Mouse (Mus musculus) liver, embryonic 16.5 days (tissue): ENCODE measurements around the gene Cfap74. TPM values are rescaled to one million over a fixed set of nuclear protein-coding genes. Genes with fewer than 3 reads are reported as not detected.
"Not testable (repeated sequence)": the region's sequence is repeated elsewhere in the genome, so short reads cannot be mapped to it uniquely, and the experiment has no call there.

Experiments used
- ATAC-seq: fragments of 200-750 bp; cut with Nextera tagmentation; 2 replicates; pipeline ENCODE4 v1.8.0; 2017; ENCODE audit warnings: low read depth, mild to moderate bottlenecking, moderate number of reproducible peaks, moderate library complexity
- H3K27ac ChIP-seq: fragments of 300-500 bp; sonication (generic); 2 replicates; pipeline ENCODE4 v1.5.1; 2014; ENCODE audit warnings: mild to moderate bottlenecking, low read length
- H3K27me3 ChIP-seq: fragments of 300-500 bp; sonication (generic); 2 replicates; pipeline ENCODE4 v1.6.1; 2014; ENCODE audit warnings: low read depth, low read length, mixed read lengths; ENCODE audit not compliant: control insufficient read depth, insufficient read depth
- H3K36me3 ChIP-seq: fragments of 300-500 bp; sonication (generic); 2 replicates; pipeline ENCODE4 v1.6.1; 2014; ENCODE audit warnings: mild to moderate bottlenecking; ENCODE audit not compliant: control insufficient read depth, insufficient read depth
- H3K4me1 ChIP-seq: fragments of 300-500 bp; sonication (generic); 2 replicates; pipeline ENCODE4 v1.6.1; 2014; ENCODE audit warnings: low read depth, low read length, mixed read lengths; ENCODE audit not compliant: control insufficient read depth
- H3K4me2 ChIP-seq: fragments of 300-500 bp; sonication (generic); 2 replicates; pipeline ENCODE4 v1.6.1; 2014; ENCODE audit warnings: low read depth, low read length, mixed read lengths
- H3K4me3 ChIP-seq: fragments of 300-500 bp; sonication (generic); 2 replicates; pipeline ENCODE4 v1.5.1; 2014; ENCODE audit warnings: low read depth, mild to moderate bottlenecking, low read length
- H3K9ac ChIP-seq: fragments of 300-500 bp; sonication (generic); 2 replicates; pipeline ENCODE4 v1.6.1; 2014; ENCODE audit warnings: low read depth, low read length
- H3K9me3 ChIP-seq: fragments of 300-500 bp; sonication (generic); replicated peaks from 2 replicates; pipeline ENCODE4 v1.6.1; 2016; ENCODE audit warnings: low read length; ENCODE audit not compliant: control insufficient read depth
- WGBS: fragments of 180-500 bp; shearing (Covaris S2); extraction: QIAGEN DNeasy Blood & Tissue Kit; methylation state at CpG from one replicate; pipeline ENCODE4 v1.1.7; 2014; ENCODE audit not compliant: insufficient replicate concordance; 5-methylcytosine and 5-hydroxymethylcytosine counted together
- polyA plus RNA-seq: library from polyadenylated mRNA; unstranded; fragments of >200 nt; fragmentation: Nextera tagmentation; extraction: Ambion mirVana; gene quantifications from 2 replicates; pipeline ENCODE4 v1.2.1, GENCODE M21; 2015

Gene Cfap74
- polyA plus RNA-seq, 1 experiment from 2014 or later, result 0.12 TPM

GRCm38 (mm10) chr4:155421412-155422370 is 12.7 kb downstream of the Cfap74 start:
- H3K36me3 ChIP-seq, H3K9ac ChIP-seq, H3K27me3 ChIP-seq, ATAC-seq, H3K4me3 ChIP-seq, H3K27ac ChIP-seq, H3K4me2 ChIP-seq, H3K9me3 ChIP-seq, H3K4me1 ChIP-seq: not testable (repeated sequence)
- 71% methylated on average over 21 of the region's 30 CpGs for WGBS

- no peaks in the 10 kb centered on the region for H3K9me3 ChIP-seq
- H3K27ac ChIP-seq, result no peak overlapping the region
- H3K27me3 ChIP-seq, result no peaks in the 10 kb centered on the region
- no peak overlapping the region for H3K4me2 ChIP-seq
- no peaks in the 10 kb centered on the region for H3K36me3 ChIP-seq
- H3K4me3 ChIP-seq, result no peak overlapping the region
- WGBS, result 51% methylated on average over 5 of the region's 5 CpGs
- no peaks in the 10 kb centered on the region for H3K4me1 ChIP-seq
- H3K9ac ChIP-seq, result no peak overlapping the region
- no peak for ATAC-seq
Measured at GRCm38 (mm10) chr4:155423988-155424387, 15.0 kb downstream of the Cfap74 start.

- Histone ChIP-seq H3K4me3 (no peak overlapping the region), H3K27ac (no peak overlapping the region), H3K9ac (no peak overlapping the region), H3K36me3 (no peaks in the 10 kb centered on the region), H3K4me1 (no peaks in the 10 kb centered on the region), H3K4me2 (no peak overlapping the region), H3K27me3 (no peaks in the 10 kb centered on the region), H3K9me3 (no peaks in the 10 kb centered on the region)
- 47% methylated on average over 6 of the region's 6 CpGs for WGBS
- ATAC-seq, result no peak
Measured at GRCm38 (mm10) chr4:155426272-155426671, 17.3 kb downstream of the Cfap74 start.

GRCm38 (mm10) chr4:155428442-155428841 is 19.5 kb downstream of the Cfap74 start:
- no peak overlapping the region for H3K9ac ChIP-seq
- H3K4me3 ChIP-seq, result no peak overlapping the region
- H3K4me2 ChIP-seq, result no peak overlapping the region
- H3K4me1 ChIP-seq, result no peaks in the 10 kb centered on the region
- no peak for ATAC-seq
- H3K27me3 ChIP-seq, result no peaks in the 10 kb centered on the region
- H3K9me3 ChIP-seq, result no peaks in the 10 kb centered on the region
- H3K36me3 ChIP-seq, result no peaks in the 10 kb centered on the region
- H3K27ac ChIP-seq, result no peak overlapping the region

- no peak for ATAC-seq
- no peaks in the 10 kb centered on the region for H3K9me3 ChIP-seq
- WGBS, result 69% methylated on average over 3 of the region's 3 CpGs
- no peak overlapping the region for H3K4me2 ChIP-seq
- no peaks in the 10 kb centered on the region for H3K4me1 ChIP-seq
- no peak overlapping the region for H3K27ac ChIP-seq
- H3K9ac ChIP-seq, result no peak overlapping the region
- no peak overlapping the region for H3K4me3 ChIP-seq
- H3K27me3 ChIP-seq, result no peaks in the 10 kb centered on the region
- H3K36me3 ChIP-seq, result no peaks in the 10 kb centered on the region
Measured at GRCm38 (mm10) chr4:155429202-155429601, 20.2 kb downstream of the Cfap74 start.

- Histone ChIP-seq H3K9me3 (no peaks in the 10 kb centered on the region), H3K4me1 (no peaks in the 10 kb centered on the region), H3K9ac (no peak overlapping the region), H3K27ac (no peak overlapping the region), H3K36me3 (no peaks in the 10 kb centered on the region), H3K4me2 (no peak overlapping the region), H3K4me3 (no peak overlapping the region), H3K27me3 (no peaks in the 10 kb centered on the region)
- WGBS, result 65% methylated on average over 6 of the region's 6 CpGs
- ATAC-seq, result no peak
Measured at GRCm38 (mm10) chr4:155432358-155432757, 23.4 kb downstream of the Cfap74 start.

- Histone ChIP-seq H3K4me1 (no peaks in the 10 kb centered on the region), H3K9ac (no peak overlapping the region), H3K36me3 (no peaks in the 10 kb centered on the region), H3K9me3 (no peaks in the 10 kb centered on the region), H3K27me3 (no peaks in the 10 kb centered on the region), H3K4me2 (no peak overlapping the region), H3K4me3 (no peak overlapping the region), H3K27ac (no peak overlapping the region)
- WGBS, result 58% methylated on average over 5 of the region's 5 CpGs
- ATAC-seq, result no peak
Measured at GRCm38 (mm10) chr4:155433993-155434392, 25.0 kb downstream of the Cfap74 start.

- Histone ChIP-seq H3K4me2 (no peak overlapping the region), H3K36me3 (no peaks in the 10 kb centered on the region), H3K4me1 (no peaks in the 10 kb centered on the region), H3K9ac (no peak overlapping the region), H3K27me3 (no peaks in the 10 kb centered on the region), H3K9me3 (no peaks in the 10 kb centered on the region), H3K4me3 (no peak overlapping the region), H3K27ac (no peak overlapping the region)
- 59% methylated on average over 3 of the region's 3 CpGs for whole genome bisulfite sequencing
- ATAC-seq, result no peak
Measured at GRCm38 (mm10) chr4:155442808-155443207, 33.8 kb downstream of the Cfap74 start.

GRCm38 (mm10) chr4:155451597-155451996 is 42.6 kb downstream of the Cfap74 start:
- Histone ChIP-seq H3K27me3 (no peaks in the 10 kb centered on the region), H3K9me3 (no peaks in the 10 kb centered on the region), H3K4me3 (no peak overlapping the region), H3K9ac (no peak overlapping the region), H3K36me3 (no peaks in the 10 kb centered on the region), H3K4me1 (no peaks in the 10 kb centered on the region), H3K27ac (no peak overlapping the region), H3K4me2 (no peak overlapping the region)
- ATAC-seq, result no peak
- 45% methylated on average over 10 of the region's 10 CpGs for whole genome bisulfite sequencing
